Mouse (Mus musculus): ENCODE results near the gene Mrpl42. TPM values are rescaled to one million over a fixed set of nuclear protein-coding genes. Genes with fewer than 3 reads are reported as not detected.
A peak's percentile ranks its signal among the peaks of the same experiment; 100 is the strongest.

Mrpl42 gene
- total and polyA plus RNA-seq, 3 experiments, result 14.5 to 113 (median 109) TPM

DNA sequence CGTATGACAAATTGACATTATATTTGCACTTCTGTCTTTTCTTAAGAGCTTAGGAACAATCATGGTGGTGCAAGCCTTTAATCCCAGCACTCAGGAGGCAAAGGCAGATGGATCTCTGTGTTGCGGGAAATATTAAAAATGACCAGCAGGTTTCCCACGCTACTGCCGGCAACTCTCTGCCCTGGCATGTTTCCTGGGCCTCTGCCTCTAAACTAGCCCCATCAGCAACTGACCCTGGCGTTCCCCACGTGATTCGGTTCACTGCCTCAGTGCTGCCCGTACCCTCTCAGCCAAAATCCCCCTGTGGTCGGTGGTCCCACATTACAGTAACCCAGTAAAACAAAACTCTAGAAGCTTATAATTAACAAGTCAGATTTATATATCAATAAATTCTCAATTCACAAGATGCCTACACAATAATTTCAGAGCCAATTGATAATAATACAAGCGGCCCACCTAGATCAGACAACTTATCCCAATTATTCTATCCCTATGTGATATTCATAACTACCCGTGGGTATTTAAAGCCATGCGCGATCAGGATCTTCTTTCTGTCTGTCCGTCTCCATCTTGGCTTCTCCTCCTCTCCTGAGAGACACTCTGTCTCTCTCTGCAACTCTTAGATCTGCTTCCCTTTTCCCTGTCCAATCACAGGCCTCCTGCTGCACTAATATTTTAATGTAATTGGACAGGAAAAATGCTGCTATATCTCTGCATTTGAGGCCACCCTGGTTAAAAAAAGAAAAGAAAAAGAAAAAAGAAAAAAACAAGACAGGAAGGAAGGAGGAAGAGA is 1.9 kb upstream of the Mrpl42 start:
- TF ChIP-seq GATA2 (IDR thresholded peaks at IDR 0.05; ENCODE audit: borderline replicate concordance, low read depth, low read length) (no peak), TAL1 (conservative IDR thresholded peaks at IDR 0.05; ENCODE audit: low read depth, low read length) (no peak), GATA1 (IDR thresholded peaks at IDR 0.05; ENCODE audit: borderline replicate concordance, low read length) (no peak), POLR2AphosphoS5 (IDR thresholded peaks at IDR 0.05; ENCODE audit: insufficient replicate concordance, low read depth, low read length) (no peak)
- DNase-seq (ENCODE audit: low spot score) (no peak), ATAC-seq (ENCODE audit: extremely low read depth, insufficient number of reproducible peaks, low FRiP score, poor library complexity, severe bottlenecking) (no peak)
- Histone ChIP-seq H3K4me1 (ENCODE audit: insufficient read depth, low read depth, low read length) (peaks cover 18% of the 10 kb centered on the region), H3K4me3 (ENCODE audit: low read depth, low read length) (no peak overlapping the region), H3K27me3 (ENCODE audit: insufficient read depth, low read length) (peaks cover 14% of the 10 kb centered on the region), H3K36me3 (replicated peaks) (peaks cover 7% of the 10 kb centered on the region), H3K9me3 (replicated peaks) (no peaks in the 10 kb centered on the region)

DNA sequence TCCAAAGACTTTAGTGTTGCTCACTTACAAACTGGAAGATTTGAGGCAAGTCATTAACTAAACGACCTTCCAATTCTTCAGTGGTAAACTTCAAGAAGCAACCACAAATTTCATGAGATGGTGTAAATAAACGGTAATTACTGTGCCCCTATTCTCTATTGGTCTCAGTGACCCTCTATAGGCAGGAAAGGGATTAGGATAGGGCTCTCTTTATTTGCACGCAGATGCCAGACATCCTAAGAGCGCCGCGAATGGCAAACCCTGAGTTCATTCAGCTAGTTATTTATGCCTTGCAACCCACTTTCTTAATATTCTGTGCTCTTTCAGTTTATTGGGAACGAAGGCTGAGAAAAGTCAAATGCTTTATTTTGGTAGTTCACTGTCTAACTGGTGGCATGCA is 707 bp downstream of the Mrpl42 start:
- Histone ChIP-seq H3K9me3 (replicated peaks) (no peaks in the 10 kb centered on the region), H3K4me3 (ENCODE audit: low read depth, low read length) (peak overlapping the region; percentile 95), H3K4me1 (ENCODE audit: insufficient read depth, low read depth, low read length) (peaks cover 14% of the 10 kb centered on the region), H3K36me3 (replicated peaks) (peaks cover 25% of the 10 kb centered on the region), H3K27me3 (ENCODE audit: insufficient read depth, low read length) (peaks cover 2% of the 10 kb centered on the region; the same call in 1 of the 2 replicates)
- no peak for TF ChIP-seq GATA2 (IDR thresholded peaks at IDR 0.05; ENCODE audit: borderline replicate concordance, low read depth, low read length)
- TF ChIP-seq POLR2AphosphoS5 (IDR thresholded peaks at IDR 0.05; ENCODE audit: insufficient replicate concordance, low read depth, low read length), result no peak
- TF ChIP-seq TAL1 (conservative IDR thresholded peaks at IDR 0.05; ENCODE audit: low read depth, low read length), result no peak
- no peak for TF ChIP-seq CTCF (IDR thresholded peaks at IDR 0.05; ENCODE audit: low read depth, low read length)
- no peak for TF ChIP-seq GATA1 (IDR thresholded peaks at IDR 0.05; ENCODE audit: borderline replicate concordance, low read length)
- DNase-seq (ENCODE audit: low spot score), result no peak
- ATAC-seq (ENCODE audit: extremely low read depth, insufficient number of reproducible peaks, low FRiP score, poor library complexity, severe bottlenecking), result no peak; the same call in 1 of the 2 replicates

- Histone ChIP-seq H3K4me1 (ENCODE audit: insufficient read depth, low read depth, low read length) (no peaks in the 10 kb centered on the region), H3K36me3 (replicated peaks) (peaks cover 85% of the 10 kb centered on the region), H3K9me3 (replicated peaks) (peaks cover 12% of the 10 kb centered on the region; the same call in 1 of the 2 replicates), H3K27me3 (ENCODE audit: insufficient read depth, low read length) (no peaks in the 10 kb centered on the region), H3K4me3 (ENCODE audit: low read depth, low read length) (no peak overlapping the region)
- no peak for TF ChIP-seq GATA2 (IDR thresholded peaks at IDR 0.05; ENCODE audit: borderline replicate concordance, low read depth, low read length)
- TF ChIP-seq CTCF (IDR thresholded peaks at IDR 0.05; ENCODE audit: low read depth, low read length), result no peak
- TF ChIP-seq GATA1 (IDR thresholded peaks at IDR 0.05; ENCODE audit: borderline replicate concordance, low read length), result no peak
- no peak for TF ChIP-seq TAL1 (conservative IDR thresholded peaks at IDR 0.05; ENCODE audit: low read depth, low read length)
- TF ChIP-seq POLR2AphosphoS5 (IDR thresholded peaks at IDR 0.05; ENCODE audit: insufficient replicate concordance, low read depth, low read length), result no peak
- no peak for ATAC-seq (ENCODE audit: extremely low read depth, insufficient number of reproducible peaks, low FRiP score, poor library complexity, severe bottlenecking)
- DNase-seq (ENCODE audit: low spot score), result no peak
These were observed 7.5 kb downstream of the Mrpl42 start for GRCm38 (mm10) chr10:95494268-95494667.

DNA sequence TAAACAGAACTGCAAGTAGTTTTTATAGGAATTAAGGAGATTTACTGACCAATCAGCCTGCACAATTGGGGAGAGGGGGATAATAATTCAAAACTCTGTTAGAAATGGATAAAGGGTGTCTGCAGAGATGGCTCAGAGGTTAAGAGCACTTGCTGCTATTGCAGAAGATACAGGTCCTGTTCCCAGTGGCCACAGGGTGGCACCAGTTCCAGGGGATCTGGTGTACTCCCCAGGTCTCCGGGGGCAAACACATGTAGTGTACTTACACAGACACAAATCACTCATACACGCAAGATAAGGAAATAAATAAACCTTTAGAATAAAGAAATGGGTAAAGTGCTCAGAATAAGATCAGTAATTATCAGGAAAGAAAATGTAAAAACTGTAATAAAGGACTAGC is 12.1 kb downstream of the Mrpl42 start:
- DNase-seq (ENCODE audit: low spot score), result no peak
- TF ChIP-seq POLR2AphosphoS5 (IDR thresholded peaks at IDR 0.05; ENCODE audit: insufficient replicate concordance, low read depth, low read length), result no peak
- no peak for TF ChIP-seq TAL1 (conservative IDR thresholded peaks at IDR 0.05; ENCODE audit: low read depth, low read length)
- TF ChIP-seq CTCF (IDR thresholded peaks at IDR 0.05; ENCODE audit: low read depth, low read length), result no peak
- TF ChIP-seq GATA2 (IDR thresholded peaks at IDR 0.05; ENCODE audit: borderline replicate concordance, low read depth, low read length), result no peak
- TF ChIP-seq GATA1 (IDR thresholded peaks at IDR 0.05; ENCODE audit: borderline replicate concordance, low read length), result no peak
- Histone ChIP-seq H3K4me3 (ENCODE audit: low read depth, low read length) (no peak overlapping the region), H3K9me3 (replicated peaks) (peaks cover 9% of the 10 kb centered on the region; the same call in 1 of the 2 replicates), H3K4me1 (ENCODE audit: insufficient read depth, low read depth, low read length) (no peaks in the 10 kb centered on the region), H3K36me3 (replicated peaks) (peaks cover 94% of the 10 kb centered on the region), H3K27me3 (ENCODE audit: insufficient read depth, low read length) (no peaks in the 10 kb centered on the region)
- peak; percentile 28; the same call in 1 of the 2 replicates for ATAC-seq (ENCODE audit: extremely low read depth, insufficient number of reproducible peaks, low FRiP score, poor library complexity, severe bottlenecking)

DNA sequence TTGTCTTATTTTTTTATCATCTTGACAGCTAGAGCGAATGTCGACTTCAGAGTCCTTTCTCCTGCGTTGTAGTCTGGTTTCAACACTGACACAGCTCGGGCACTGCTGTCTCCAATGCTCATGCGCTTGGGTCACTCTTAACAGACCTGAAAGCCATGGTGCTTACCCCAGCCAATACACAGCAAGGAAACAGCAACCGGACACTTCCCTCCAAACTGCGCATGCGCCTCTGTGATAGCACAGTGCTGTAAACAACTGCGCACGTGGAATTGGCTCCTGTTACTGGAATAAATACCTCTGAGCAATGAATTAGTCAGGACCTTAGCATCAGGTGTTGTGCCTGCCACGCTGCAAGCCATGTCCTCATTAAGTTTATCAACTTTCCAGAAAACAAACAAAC is 24.2 kb downstream of the Mrpl42 start:
- no peaks in the 10 kb centered on the region for H3K9me3 ChIP-seq (replicated peaks)
- no peak for ATAC-seq (ENCODE audit: extremely low read depth, insufficient number of reproducible peaks, low FRiP score, poor library complexity, severe bottlenecking)
- DNase-seq (ENCODE audit: low spot score), result no peak
- TF ChIP-seq GATA2 (IDR thresholded peaks at IDR 0.05; ENCODE audit: borderline replicate concordance, low read depth, low read length) (no peak), TAL1 (conservative IDR thresholded peaks at IDR 0.05; ENCODE audit: low read depth, low read length) (no peak), GATA1 (IDR thresholded peaks at IDR 0.05; ENCODE audit: borderline replicate concordance, low read length) (no peak), CTCF (IDR thresholded peaks at IDR 0.05; ENCODE audit: low read depth, low read length) (no peak), POLR2AphosphoS5 (IDR thresholded peaks at IDR 0.05; ENCODE audit: insufficient replicate concordance, low read depth, low read length) (no peak)
- H3K4me1 ChIP-seq (ENCODE audit: insufficient read depth, low read depth, low read length), result no peaks in the 10 kb centered on the region
- no peak overlapping the region for H3K4me3 ChIP-seq (ENCODE audit: low read depth, low read length)
- peaks cover 6% of the 10 kb centered on the region; the same call in 1 of the 2 replicates for H3K27me3 ChIP-seq (ENCODE audit: insufficient read depth, low read length)
- peaks cover 20% of the 10 kb centered on the region for H3K36me3 ChIP-seq (replicated peaks)

GRCm38 (mm10) chr10:95475923-95476322 is 25.8 kb downstream of the Mrpl42 start:
- Histone ChIP-seq H3K36me3 (replicated peaks) (peaks cover 11% of the 10 kb centered on the region), H3K27me3 (ENCODE audit: insufficient read depth, low read length) (peaks cover 9% of the 10 kb centered on the region; the same call in 1 of the 2 replicates), H3K4me1 (ENCODE audit: insufficient read depth, low read depth, low read length) (no peaks in the 10 kb centered on the region), H3K4me3 (ENCODE audit: low read depth, low read length) (no peak overlapping the region), H3K9me3 (replicated peaks) (no peaks in the 10 kb centered on the region)
- no peak for TF ChIP-seq TAL1 (conservative IDR thresholded peaks at IDR 0.05; ENCODE audit: low read depth, low read length)
- peak; percentile 83 for TF ChIP-seq CTCF (IDR thresholded peaks at IDR 0.05; ENCODE audit: low read depth, low read length)
- ATAC-seq (ENCODE audit: extremely low read depth, insufficient number of reproducible peaks, low FRiP score, poor library complexity, severe bottlenecking) (peak; percentile 34; the same call in 1 of the 2 replicates), DNase-seq (ENCODE audit: low spot score) (peak; percentile 46)
